Mouse (Mus musculus) ovary, postnatal 10 days (tissue): Measurements from ENCODE around the gene Usp19.

Experiments
- DNase-seq: peaks from one replicate; pipeline ENCODE4 v3.0.0; 2022; ENCODE audit warnings: low spot score

Gene Usp19

GRCm38 (mm10) chr9:108499231-108499630 is 8.8 kb downstream of the Usp19 start:
- no peak for DNase-seq

- no peak for DNase-seq
Measured at GRCm38 (mm10) chr9:108499943-108500342, 9.5 kb downstream of the Usp19 start.

- DNase-seq, result no peak
Measured at GRCm38 (mm10) chr9:108506901-108507300, 16.5 kb downstream of the Usp19 start.

- DNase-seq, result peak; percentile 76
Measured at GRCm38 (mm10) chr9:108507619-108508434, 17.4 kb downstream of the Usp19 start, which contains the start of gene Qars. Gene Qars, plus strand, starts transcription at chr9:108507706.

- no peak for DNase-seq
Measured at GRCm38 (mm10) chr9:108508776-108509175, 18.4 kb downstream of the Usp19 start.

GRCm38 (mm10) chr9:108516380-108517251 is 26.2 kb downstream of the Usp19 start, which contains the start of gene Qrich1:
Gene Qrich1, plus strand, starts transcription at chr9:108516806.
- DNase-seq, result peak; percentile 90

GRCm38 (mm10) chr9:108517253-108517930 is 27.0 kb downstream of the Usp19 start:
- DNase-seq, result peak; percentile 48

GRCm38 (mm10) chr9:108517931-108518332 is 27.5 kb downstream of the Usp19 start:
- DNase-seq, result no peak

- no peak for DNase-seq
Measured at GRCm38 (mm10) chr9:108521604-108522003, 31.2 kb downstream of the Usp19 start.

- DNase-seq, result no peak
Measured at GRCm38 (mm10) chr9:108523341-108523740, 32.9 kb downstream of the Usp19 start.

GRCm38 (mm10) chr9:108525400-108525799 is 35.0 kb downstream of the Usp19 start:
- no peak for DNase-seq

- DNase-seq, result no peak
Measured at GRCm38 (mm10) chr9:108530954-108531353, 40.6 kb downstream of the Usp19 start.

- no peak for DNase-seq
Measured at GRCm38 (mm10) chr9:108531496-108531895, 41.1 kb downstream of the Usp19 start.

GRCm38 (mm10) chr9:108540846-108541245 is 50.4 kb downstream of the Usp19 start:
- no peak for DNase-seq

GRCm38 (mm10) chr9:108545986-108546385 is 55.6 kb downstream of the Usp19 start:
- DNase-seq, result no peak

- no peak for DNase-seq
Measured at GRCm38 (mm10) chr9:108546875-108547274, 56.5 kb downstream of the Usp19 start.
